Mouse (Mus musculus) intestine, postnatal 0 days (tissue): ENCODE measurements around the gene Cttnbp2nl. TPM values are rescaled to one million over a fixed set of nuclear protein-coding genes. Genes with fewer than 3 reads are reported as not detected.

Experiments
- ATAC-seq: fragments of 200-750 bp; cut with Nextera tagmentation; 2 replicates; pipeline ENCODE4 v1.8.0; 2017; ENCODE audit warnings: mild to moderate bottlenecking, moderate TSS enrichment, moderate library complexity
- H3K27ac ChIP-seq: fragments of 300-500 bp; sonication (generic); 2 replicates; pipeline ENCODE4 v1.5.1; 2014; ENCODE audit warnings: mild to moderate bottlenecking, low read depth, low read length, moderate library complexity
- H3K27me3 ChIP-seq: fragments of 300-500 bp; sonication (generic); replicated peaks from 2 replicates; pipeline ENCODE4 v1.6.1; 2014; ENCODE audit warnings: low read length, mixed read lengths; ENCODE audit not compliant: control insufficient read depth, insufficient read depth
- H3K36me3 ChIP-seq: fragments of 300-500 bp; sonication (generic); 2 replicates; pipeline ENCODE4 v1.6.1; 2014; ENCODE audit warnings: mild to moderate bottlenecking, moderate library complexity; ENCODE audit not compliant: control insufficient read depth, insufficient read depth
- H3K4me1 ChIP-seq: fragments of 300-500 bp; sonication (generic); replicated peaks from 2 replicates; pipeline ENCODE4 v1.6.1; 2014; ENCODE audit warnings: antibody characterized with exemption, low read length, mixed read lengths; ENCODE audit not compliant: control insufficient read depth, insufficient read depth
- H3K4me2 ChIP-seq: fragments of 300-500 bp; sonication (generic); replicated peaks from 2 replicates; pipeline ENCODE4 v1.6.1; 2014; ENCODE audit warnings: low read depth, mild to moderate bottlenecking, moderate library complexity
- H3K4me3 ChIP-seq: fragments of 300-500 bp; sonication (generic); 2 replicates; pipeline ENCODE4 v1.5.1; 2014; ENCODE audit warnings: low read depth, low read length
- H3K9ac ChIP-seq: fragments of 300-500 bp; sonication (generic); 2 replicates; pipeline ENCODE4 v1.6.1; 2014; ENCODE audit warnings: mild to moderate bottlenecking, low read depth, low read length
- H3K9me3 ChIP-seq: fragments of 300-500 bp; sonication (generic); 2 replicates; pipeline ENCODE4 v1.6.1; 2016; ENCODE audit warnings: mixed run types; ENCODE audit not compliant: control insufficient read depth
- CTCF ChIP-seq: sonication (generic); IDR thresholded peaks from 2 replicates; pipeline ENCODE4 v1.5.1; 2016; ENCODE audit warnings: low read depth, mild to moderate bottlenecking, control low read depth, antibody characterized with exemption, moderate library complexity
- WGBS: fragments of 180-500 bp; shearing (Covaris S2); extraction: QIAGEN DNeasy Blood & Tissue Kit; methylation state at CpG from one replicate; pipeline ENCODE4 v1.1.7; 2014; 5-methylcytosine and 5-hydroxymethylcytosine counted together
- polyA plus RNA-seq: library from polyadenylated mRNA; unstranded; fragments of >200 nt; fragmentation: Nextera tagmentation; extraction: Ambion mirVana; gene quantifications from 2 replicates; pipeline ENCODE4 v1.2.1, GENCODE M21; 2015

The Cttnbp2nl gene
- polyA plus RNA-seq, 1 experiment from 2014 or later = 9.8 TPM

DNA sequence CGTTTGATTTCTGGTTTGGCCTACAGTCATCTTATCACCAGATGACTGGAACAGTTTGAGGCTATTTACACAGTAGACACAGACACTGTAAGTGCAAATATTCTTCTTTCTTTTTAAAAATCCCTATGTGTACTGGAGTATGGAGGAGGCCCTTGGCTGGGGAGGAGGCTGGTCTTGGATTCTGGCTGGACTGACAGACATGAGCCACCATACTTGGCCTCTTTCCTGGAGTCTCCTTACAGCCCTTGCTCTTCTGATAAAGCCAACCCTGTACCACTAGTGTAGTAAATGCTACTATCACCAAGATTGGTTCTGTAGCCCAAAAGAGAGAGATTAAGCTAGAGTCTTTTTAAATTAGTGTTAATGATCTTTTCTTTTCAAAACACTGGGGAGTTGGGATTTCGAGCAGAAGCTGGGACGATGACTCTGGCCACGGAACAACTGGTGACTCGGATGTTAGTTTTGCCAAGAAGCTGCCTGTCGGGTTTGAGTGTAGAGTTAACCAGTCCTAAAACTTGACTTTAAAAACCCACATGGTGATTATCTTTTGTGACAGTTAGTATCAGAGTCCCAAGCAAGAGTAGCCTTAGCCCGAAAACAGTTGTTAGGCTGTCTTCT lies 40.1 kb downstream of the Cttnbp2nl start:
- no peak overlapping the region for H3K9ac ChIP-seq
- H3K4me3 ChIP-seq = no peak overlapping the region
- no peak overlapping the region for H3K27ac ChIP-seq
- no peaks in the 10 kb centered on the region; the same call in 1 of the 2 replicates for H3K4me1 ChIP-seq
- TF ChIP-seq CTCF = no peak
- H3K9me3 ChIP-seq = no peaks in the 10 kb centered on the region
- no peak overlapping the region for H3K4me2 ChIP-seq
- H3K36me3 ChIP-seq = peaks cover 29% of the 10 kb centered on the region
- no peak for ATAC-seq
- 86% methylated on average over 7 of the region's 7 CpGs for WGBS
- H3K27me3 ChIP-seq = no peaks in the 10 kb centered on the region

DNA sequence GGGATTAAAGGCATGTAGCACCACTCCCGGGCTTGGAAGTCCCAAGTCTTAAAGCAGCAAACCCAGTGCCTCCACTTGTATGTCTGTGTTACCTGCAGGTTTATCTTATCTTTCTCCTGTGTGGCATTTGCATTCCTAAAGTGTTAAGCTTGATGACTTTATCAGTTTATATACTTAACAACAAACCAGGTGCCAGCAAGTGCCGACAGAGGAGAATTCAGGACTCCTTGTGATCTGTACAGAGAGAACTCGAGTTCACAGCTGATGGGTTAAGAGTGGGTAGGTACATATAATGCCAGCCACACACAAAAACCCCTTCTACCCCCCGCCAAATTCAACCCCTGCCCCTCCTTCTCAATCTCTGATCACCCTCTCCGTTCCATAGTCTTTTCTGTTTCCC lies 41.1 kb downstream of the Cttnbp2nl start:
- Histone ChIP-seq H3K27me3 (no peaks in the 10 kb centered on the region), H3K36me3 (peaks cover 38% of the 10 kb centered on the region), H3K9me3 (no peaks in the 10 kb centered on the region), H3K4me2 (no peak overlapping the region), H3K9ac (no peak overlapping the region), H3K4me1 (no peaks in the 10 kb centered on the region; the same call in 1 of the 2 replicates), H3K27ac (no peak overlapping the region), H3K4me3 (no peak overlapping the region)
- no peak for TF ChIP-seq CTCF
- no peak for ATAC-seq
- WGBS = 50% methylated on average over 5 of the region's 5 CpGs

DNA sequence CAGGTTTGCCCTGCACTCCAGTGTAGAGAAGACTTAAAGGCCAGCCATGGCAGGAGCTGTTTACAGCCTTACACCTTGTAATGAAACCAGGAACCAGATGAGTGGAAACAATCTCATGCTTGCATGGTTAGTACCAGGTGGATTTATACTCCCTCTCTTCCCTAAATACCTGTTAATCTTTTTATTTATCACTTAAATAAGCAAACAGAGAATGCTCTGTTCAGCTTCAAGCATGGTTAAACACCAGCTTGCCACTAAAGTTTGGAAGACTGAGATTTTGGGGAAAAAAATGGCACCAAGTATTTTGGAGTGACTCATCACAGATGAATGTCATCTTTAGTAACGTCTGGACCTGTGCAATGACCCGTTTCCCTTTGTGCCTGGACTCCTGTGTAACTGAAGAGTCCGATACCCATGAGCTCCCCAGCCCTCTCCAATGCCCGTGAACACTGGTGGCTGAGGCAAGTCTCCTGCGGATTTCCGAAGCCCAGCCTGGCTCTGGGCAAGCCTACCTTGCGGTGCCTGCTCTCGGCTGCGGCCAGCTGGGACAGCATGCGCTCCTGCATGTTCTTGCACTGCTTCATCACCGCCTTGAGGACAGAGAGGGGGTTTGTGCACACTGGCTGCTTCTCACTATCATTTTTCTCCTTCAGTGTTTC lies 42.1 kb downstream of the Cttnbp2nl start:
- H3K4me1 ChIP-seq = no peaks in the 10 kb centered on the region; the same call in 1 of the 2 replicates
- H3K4me3 ChIP-seq = no peak overlapping the region
- no peak overlapping the region for H3K4me2 ChIP-seq
- ATAC-seq = no peak
- H3K27me3 ChIP-seq = no peaks in the 10 kb centered on the region
- WGBS = 90% methylated on average over 11 of the region's 11 CpGs
- peaks cover 41% of the 10 kb centered on the region for H3K36me3 ChIP-seq
- H3K9ac ChIP-seq = no peak overlapping the region
- no peak overlapping the region for H3K27ac ChIP-seq
- H3K9me3 ChIP-seq = no peaks in the 10 kb centered on the region
- TF ChIP-seq CTCF = no peak

DNA sequence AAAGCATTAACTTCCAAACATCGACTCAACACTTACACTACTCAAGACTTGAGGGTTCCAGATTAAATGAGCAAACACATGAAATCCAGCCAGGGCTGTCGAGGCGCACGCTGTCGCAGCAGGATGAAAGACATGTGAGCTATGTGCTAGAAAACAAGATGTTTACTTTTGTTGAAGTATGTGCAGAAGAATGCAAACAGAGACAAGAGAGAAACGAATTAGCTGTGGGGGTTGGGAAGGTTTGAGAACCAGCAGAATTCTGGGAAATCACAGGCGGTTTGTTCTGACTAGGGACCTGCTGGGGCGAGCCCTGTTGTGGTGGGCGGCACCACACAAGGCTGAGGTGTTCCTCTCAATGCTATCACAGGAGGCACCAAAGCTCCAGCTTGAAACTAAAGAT lies 44.9 kb downstream of the Cttnbp2nl start:
- H3K4me2 ChIP-seq = no peak overlapping the region
- no peaks in the 10 kb centered on the region; the same call in 1 of the 2 replicates for H3K4me1 ChIP-seq
- no peaks in the 10 kb centered on the region for H3K9me3 ChIP-seq
- no peaks in the 10 kb centered on the region for H3K27me3 ChIP-seq
- ATAC-seq = no peak
- H3K9ac ChIP-seq = no peak overlapping the region
- H3K36me3 ChIP-seq = peaks cover 62% of the 10 kb centered on the region
- H3K4me3 ChIP-seq = no peak overlapping the region
- 52% methylated on average over 9 of the region's 9 CpGs for WGBS
- no peak for TF ChIP-seq CTCF
- no peak overlapping the region for H3K27ac ChIP-seq

DNA sequence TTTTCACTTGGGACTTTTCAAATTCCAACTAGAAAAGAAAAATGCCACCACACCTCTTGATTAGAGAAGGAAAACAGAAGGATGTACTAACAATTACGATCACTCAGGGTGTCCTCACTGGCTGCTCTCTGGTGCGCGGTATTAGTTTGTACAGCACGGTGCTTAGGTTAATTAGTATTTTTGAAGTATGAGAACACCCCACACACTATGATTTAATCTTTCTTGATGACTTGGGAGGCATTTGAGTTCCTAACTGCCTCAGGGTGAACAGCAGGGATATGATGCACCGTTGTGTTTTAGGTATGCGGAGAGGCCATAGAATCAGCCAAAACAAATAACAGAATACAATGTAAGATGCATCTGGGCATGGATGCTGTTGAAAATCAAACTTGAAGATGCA lies 46.8 kb downstream of the Cttnbp2nl start:
- Histone ChIP-seq H3K4me3 (no peak overlapping the region), H3K9ac (no peak overlapping the region), H3K27me3 (no peaks in the 10 kb centered on the region), H3K9me3 (no peaks in the 10 kb centered on the region), H3K27ac (no peak overlapping the region), H3K4me1 (no peaks in the 10 kb centered on the region), H3K36me3 (peaks cover 65% of the 10 kb centered on the region), H3K4me2 (no peak overlapping the region)
- TF ChIP-seq CTCF = no peak
- no peak for ATAC-seq
- 96% methylated on average over 6 of the region's 6 CpGs for WGBS

DNA sequence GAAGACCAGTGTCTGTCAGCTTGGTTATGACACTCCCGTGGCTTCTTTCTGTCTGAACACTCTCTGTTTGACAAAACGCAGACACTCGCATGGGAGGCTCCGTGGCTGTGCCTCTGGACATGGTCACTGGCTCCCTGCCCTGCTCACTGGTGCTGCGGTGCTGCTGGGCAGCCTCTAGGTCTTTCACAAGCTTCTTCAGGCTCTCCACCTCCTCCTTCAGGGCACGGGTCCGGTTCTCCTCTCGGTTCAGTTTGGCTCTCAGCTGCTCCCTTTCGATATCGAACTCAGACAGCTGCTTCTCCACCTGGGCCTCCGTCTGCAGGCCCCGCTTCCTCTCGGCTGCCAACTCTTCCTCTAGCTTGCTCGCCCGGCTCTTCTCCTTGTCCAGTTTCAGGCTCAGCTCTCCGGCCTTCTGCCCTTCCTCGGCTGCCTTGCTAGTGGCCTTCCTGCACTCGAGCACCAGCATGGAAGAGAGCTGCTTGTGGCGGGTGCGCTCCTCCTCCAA lies 47.3 kb downstream of the Cttnbp2nl start:
- Histone ChIP-seq H3K27me3 (no peaks in the 10 kb centered on the region), H3K4me3 (no peak overlapping the region), H3K4me1 (no peaks in the 10 kb centered on the region), H3K27ac (no peak overlapping the region; the same call in 1 of the 2 replicates), H3K36me3 (peaks cover 60% of the 10 kb centered on the region), H3K4me2 (no peak overlapping the region), H3K9ac (no peak overlapping the region), H3K9me3 (no peaks in the 10 kb centered on the region)
- WGBS = 90% methylated on average over 20 of the region's 20 CpGs
- no peak for TF ChIP-seq CTCF
- ATAC-seq = no peak
